Mouse (Mus musculus) ovary, adult 18-20 months (tissue): ENCODE results near the gene Clcnka.

Experiments used
- DNase-seq: peaks from one replicate; pipeline ENCODE4 v3.0.0; 2022; ENCODE audit warnings: low spot score, mixed read lengths

Gene Clcnka

GRCm38 (mm10) chr4:141379674-141380073, 18.9 kb downstream of the Clcnka start:
- DNase-seq = no peak

DNA sequence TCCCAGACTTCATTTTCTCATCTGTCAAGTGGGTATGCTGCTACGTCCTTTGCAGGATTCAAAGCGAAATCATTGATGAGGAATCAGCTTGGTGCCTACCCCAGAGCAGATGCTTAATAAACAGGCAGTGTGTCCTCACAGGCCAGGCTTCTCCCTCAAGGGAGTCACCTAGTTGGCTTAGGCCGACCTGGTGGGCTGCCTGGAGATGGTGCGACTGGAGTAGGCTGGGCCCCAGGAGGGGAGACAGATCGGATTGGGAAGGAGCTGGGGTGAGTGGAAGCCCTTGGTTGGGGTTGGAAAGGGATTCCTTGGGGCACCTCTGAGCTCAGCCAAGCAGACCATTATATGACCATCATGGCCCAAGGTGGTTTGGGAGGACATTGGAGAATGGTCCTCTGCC, 26.1 kb downstream of the Clcnka start:
- DNase-seq = no peak

DNA sequence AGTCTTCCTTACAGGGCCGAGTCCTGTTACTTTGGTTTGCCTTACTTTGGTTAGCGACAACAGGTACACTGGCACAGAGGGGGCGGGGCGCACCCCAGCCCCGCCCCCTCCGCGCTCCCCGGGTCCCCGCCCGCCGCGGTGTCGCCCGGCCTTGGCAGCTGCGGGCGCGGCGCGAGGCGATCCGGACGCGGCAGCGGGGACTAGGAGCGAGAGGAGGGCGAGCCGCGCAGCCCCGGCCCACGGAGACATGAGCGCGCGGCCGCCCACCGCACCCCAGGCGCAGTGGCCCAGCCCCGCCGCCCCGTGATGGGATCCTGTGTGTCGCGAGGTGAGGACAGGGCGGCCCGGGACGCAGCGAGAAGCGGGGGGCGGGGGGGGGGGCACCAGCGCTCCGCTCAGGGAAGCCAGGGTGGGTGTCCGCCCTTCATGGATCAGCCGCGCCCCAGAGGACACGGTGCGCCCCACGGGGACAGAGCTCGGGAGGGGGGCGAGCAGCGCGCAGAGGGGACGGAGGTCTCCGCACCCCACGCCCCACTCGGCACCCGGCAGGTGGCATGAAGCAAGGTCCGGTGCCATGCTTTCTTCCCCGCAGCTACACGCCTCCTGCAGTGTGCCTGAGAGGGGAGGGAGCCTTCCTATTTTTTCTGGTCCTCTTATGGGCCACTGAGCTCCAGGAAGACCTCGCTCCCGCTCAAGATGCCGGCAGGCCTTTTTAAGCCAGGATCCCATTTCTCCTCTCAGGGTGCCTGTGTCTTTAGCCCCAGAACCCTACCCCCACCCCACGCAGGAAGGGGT, 30.3 kb downstream of the Clcnka start, which contains the start of gene Fam131c:
Fam131c (plus strand) TSS at position 224 of the 795 bp plus-strand sequence.
- DNase-seq = no peak

DNA sequence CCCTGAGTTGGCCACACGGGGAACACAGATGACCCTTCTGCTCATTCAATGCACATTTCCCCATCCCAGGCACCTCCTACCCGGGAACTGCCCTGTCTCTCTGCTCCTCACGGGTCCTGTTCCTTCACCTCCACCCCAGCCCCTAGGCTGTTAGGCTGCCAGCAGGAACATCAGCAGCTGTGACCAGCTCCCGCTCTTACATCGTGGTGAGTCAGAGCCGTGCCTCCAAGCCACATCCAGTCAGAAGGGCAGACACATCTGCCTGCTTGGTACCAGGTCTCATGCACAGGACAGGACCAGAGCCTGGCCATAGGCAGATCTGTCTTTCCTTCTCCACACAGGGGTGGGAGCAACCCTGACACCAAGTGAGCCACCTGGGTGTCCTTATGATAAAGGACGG, 32.6 kb downstream of the Clcnka start:
- no peak for DNase-seq

DNA sequence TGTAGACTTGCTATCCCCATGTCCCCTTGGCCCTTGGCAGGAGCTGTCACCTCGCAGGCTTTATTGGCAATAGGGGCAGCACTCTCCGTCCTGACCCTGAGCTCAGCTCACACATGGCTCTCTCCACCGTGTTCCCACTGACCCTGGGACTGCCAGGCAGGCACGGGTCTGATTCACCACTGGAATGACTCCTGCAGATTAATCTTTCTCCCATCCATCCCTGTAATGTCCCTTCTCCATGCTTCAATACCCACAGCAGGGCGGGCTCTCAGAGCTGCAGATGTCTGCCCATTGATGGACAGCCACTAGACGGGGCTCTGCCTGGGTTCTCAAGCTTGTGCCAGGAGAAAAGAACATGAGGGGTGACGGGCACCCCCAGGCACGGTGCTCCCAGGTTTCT, 33.4 kb downstream of the Clcnka start:
- no peak for DNase-seq

- DNase-seq = no peak
Observed at GRCm38 (mm10) chr4:141362937-141363548, 35.5 kb downstream of the Clcnka start.

DNA sequence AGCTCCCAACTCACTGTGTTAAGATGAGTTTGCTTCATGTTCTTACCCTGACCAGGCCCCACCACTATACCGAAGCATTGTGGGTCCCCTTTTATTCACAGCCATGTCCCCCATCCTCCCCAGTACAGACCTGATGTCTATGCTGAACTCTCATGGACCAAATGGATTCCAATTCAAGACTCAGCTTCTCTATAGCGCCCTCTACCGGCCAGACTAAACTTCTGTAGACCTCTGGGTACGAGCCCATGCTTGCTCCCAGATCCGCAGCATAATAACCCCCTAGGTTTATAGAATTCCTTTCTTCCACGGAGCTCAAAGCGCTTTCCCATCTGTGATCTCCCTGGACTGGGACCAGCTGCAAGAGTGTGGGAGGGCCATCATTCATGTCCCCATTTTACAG, 37.7 kb downstream of the Clcnka start:
- DNase-seq = no peak

GRCm38 (mm10) chr4:141359222-141359621, 39.3 kb downstream of the Clcnka start:
- no peak for DNase-seq

DNA sequence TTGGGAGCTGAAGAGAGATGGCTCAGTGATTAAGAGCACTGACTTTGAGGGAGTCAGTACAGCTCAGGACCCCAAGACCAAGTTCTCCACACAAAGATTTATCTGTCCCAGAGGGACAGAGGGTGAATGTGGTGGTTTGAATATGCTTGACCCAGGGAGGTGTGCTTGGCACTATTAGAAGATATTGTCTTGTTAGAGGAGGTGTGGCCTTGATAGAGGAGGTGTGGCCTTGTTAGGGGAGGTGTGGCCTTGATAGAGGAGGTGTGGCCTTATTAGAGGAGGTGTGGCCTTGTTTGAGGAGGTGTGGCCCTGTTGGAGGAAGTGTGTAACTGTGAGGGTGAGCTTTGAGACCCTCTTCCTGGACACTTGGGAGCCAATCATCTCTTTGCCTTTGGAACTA, 40.7 kb downstream of the Clcnka start:
- no peak for DNase-seq

DNA sequence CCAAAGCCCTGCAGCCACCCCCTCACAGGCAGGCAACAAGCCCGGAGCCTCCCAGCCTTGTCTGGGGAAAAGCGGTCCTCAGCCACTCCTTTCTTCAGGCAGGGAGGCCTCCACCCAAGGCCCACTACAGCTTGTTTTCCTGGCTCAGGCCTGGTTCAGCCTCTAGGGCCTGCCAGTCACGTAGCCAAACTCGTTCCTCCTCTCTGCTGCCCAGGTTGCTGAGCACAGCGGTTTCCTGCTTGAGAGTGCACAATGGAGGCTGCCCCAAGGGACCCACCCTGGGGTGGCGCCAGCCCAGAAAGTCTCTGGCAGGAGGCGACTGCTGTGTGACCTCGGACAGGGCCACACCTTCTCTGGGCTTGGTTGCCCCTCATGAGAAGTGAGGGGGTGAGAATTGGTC, 44.7 kb downstream of the Clcnka start:
- DNase-seq = no peak

DNA sequence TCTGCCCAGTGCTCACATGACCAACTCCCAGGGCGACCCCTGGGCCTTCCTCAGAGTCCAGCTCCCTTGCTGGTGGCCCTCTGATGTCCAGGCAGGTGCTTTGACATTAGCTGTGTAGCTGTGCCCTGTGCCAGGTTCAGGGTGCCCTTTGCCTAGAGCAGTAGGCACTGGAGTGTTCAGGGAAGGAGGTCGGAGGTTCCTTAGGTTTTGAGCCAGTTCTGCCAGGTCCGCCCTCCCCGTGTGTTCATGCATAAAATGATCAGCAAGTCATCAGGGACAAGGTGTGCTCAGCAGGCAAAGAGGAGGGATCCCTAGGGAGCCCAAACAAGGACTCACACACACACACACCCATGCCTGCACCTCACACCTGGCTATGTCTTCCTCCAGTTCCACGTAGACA, 45.5 kb downstream of the Clcnka start:
- no peak for DNase-seq

GRCm38 (mm10) chr4:141351972-141352371, 46.6 kb downstream of the Clcnka start:
- no peak for DNase-seq

DNA sequence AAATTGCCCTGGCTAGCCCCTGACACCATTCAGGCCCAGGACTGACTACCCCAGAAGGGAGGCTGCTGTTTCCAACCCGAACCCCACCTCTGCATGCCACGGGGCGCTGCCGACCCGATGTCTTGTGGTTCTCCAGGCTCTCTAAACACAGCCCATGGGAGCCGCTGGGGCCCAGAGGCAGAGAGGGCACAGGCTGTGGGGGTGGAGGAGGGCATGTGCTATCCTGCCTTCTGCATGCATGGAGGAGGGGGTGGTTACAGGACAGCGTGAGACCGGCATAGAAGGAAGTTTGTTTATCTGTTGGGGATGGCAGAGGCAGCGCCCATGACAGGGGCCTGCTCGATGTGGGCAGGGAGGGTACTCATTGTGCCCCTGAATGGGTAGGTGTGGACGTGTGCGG, 48.5 kb downstream of the Clcnka start:
- no peak for DNase-seq

DNA sequence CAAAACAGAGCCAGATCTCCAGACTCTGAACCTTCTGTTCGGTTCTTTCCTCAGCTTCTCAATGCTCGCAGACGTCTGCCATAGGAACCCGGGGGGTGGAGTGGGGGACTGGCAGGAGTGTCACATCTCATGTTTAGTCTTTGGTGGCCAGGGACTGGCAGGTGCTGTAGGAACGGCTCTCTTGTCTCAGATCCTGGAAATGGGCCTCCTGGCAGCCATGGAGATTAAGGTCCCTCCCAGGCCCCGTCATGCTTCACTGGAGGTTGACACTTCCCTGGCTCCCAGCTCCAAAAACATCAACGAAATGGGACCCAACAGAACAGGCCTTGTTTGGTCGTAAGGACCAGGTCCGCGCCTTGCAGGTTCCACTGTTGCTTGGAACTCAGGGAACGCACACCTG, 49.9 kb downstream of the Clcnka start:
- DNase-seq = no peak

- no peak for DNase-seq
Observed at GRCm38 (mm10) chr4:141347365-141347797, 51.1 kb downstream of the Clcnka start.

GRCm38 (mm10) chr4:141345219-141345618, 53.3 kb downstream of the Clcnka start:
- DNase-seq = no peak

DNA sequence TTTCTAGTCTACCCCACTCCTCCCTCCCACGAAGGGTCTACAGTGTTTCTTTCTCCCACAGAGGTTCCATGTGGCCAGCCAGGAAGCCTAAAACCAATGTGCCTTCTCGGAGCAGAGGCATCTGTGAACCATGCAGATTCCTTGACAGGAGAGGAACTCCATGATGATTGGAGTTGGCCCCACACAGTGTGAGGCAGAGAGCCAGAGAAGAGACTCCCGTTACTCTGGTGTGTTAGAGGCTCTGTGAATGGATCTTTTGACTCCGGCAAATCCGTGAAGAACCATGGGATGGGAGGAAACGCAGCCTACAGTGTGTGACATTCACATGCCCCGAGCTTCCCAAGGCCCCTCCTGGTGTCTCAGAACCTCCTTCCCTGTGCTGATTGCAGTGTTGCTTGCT, 55.0 kb downstream of the Clcnka start:
- no peak for DNase-seq

DNA sequence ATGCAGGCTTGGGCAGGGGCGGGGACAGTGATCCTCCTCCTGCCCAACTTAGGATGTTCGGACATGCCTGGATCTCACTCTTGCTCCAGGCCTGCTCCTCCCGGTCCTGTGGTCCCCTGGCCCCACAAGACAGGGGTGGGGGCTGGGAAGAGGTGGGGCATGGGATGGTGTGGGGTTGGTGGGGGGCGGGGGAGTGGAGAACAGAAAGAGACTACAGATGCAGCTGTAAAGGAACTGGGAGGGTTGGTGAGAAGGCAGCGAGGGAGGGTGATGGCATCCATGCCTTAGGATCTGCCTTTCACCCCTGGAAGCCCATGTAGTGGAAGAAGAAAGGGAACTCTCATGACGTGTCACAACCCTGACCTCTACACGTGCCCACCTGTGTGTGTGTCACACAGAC, 57.0 kb downstream of the Clcnka start:
- no peak for DNase-seq

DNA sequence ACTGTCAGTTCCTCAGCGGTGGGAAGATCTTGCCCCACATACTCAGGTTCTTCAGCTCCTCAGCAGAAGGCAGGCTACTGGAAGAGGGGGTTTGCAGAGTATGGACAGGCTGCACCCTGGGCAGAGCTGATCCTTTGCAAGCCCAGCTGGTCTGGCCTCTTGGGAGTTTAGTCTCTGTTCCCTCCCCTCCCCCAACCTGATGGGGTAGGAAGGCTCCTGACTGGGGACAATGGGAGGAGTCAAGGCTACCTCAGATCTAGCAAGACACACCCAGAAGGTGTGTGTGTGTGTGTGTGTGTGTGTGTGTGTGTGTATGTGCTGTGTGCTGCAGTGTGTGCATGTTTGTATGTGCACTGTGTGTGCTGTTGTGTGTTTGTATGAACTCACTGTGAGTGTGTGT, 59.7 kb downstream of the Clcnka start:
- no peak for DNase-seq

DNA sequence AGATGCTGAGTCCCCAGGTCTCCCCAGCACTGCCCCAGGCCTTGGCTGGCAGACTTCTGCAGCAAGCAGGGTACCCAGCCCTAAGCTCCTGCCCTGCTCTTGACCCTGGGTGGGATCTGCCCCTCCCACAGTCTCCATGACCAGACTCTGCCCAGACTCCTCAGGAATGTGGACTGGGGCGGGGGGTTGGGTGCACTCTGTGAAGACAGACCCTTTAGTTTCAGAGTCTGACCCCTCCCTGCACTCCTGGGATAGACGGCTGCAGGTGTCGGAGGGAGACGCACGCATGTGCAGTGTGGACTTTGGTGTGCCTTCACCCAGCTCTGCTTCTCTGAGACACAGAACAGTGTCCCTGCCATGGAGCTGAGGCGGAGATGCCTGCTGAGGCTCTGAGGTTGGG, 60.5 kb downstream of the Clcnka start:
- DNase-seq = no peak

GRCm38 (mm10) chr4:141336196-141336595, 62.3 kb downstream of the Clcnka start:
- DNase-seq = no peak

DNA sequence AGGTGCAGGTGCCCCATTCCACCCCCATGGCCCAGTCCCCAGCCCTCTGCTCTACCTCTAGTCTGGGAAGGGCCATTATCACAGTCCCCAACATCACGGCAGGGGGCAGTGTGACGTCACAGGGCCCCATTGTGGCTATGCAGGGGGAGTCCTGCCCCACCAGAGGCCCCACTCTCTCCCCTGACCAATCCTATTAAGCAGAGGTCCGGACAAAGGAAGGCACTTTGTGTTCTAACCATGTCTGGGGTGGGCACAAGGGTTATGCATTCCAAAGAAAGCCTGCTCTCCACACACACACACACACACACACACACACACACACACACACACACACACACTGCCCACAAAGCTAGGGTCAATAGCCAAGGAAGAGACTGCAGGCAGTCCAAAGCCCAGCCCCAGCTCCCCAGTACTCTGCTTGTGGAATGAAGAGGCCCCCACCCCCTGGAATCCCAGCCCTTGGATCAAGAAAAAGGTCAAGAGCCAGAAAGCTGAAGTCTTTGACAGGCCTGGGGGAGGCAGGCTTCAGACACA, 63.2 kb downstream of the Clcnka start:
- no peak for DNase-seq

- no peak for DNase-seq
Observed at GRCm38 (mm10) chr4:141334695-141335094, 63.8 kb downstream of the Clcnka start.
